Mouse (Mus musculus) embryonic facial prominence, embryonic 15.5 days (tissue): Measurements from ENCODE around the gene Grik4. TPM values are rescaled to one million over a fixed set of nuclear protein-coding genes. Genes with fewer than 3 reads are reported as not detected.

Experiments
- ATAC-seq: fragments of 200-750 bp; cut with Nextera tagmentation; 2 replicates; pipeline ENCODE4 v1.8.0; 2017; ENCODE audit warnings: low read depth, moderate TSS enrichment; ENCODE audit not compliant: insufficient number of reproducible peaks, low FRiP score, low TSS enrichment
- H3K27ac ChIP-seq: fragments of 300-500 bp; sonication (generic); replicated peaks from 2 replicates; pipeline ENCODE4 v1.5.1; 2015; ENCODE audit warnings: mild to moderate bottlenecking, inconsistent platforms
- H3K27me3 ChIP-seq: fragments of 300-500 bp; sonication (generic); 2 replicates; pipeline ENCODE4 v1.6.1; 2015; ENCODE audit warnings: inconsistent platforms
- H3K36me3 ChIP-seq: fragments of 300-500 bp; sonication (generic); 2 replicates; pipeline ENCODE4 v1.6.1; 2015; ENCODE audit warnings: mild to moderate bottlenecking, inconsistent platforms
- H3K4me1 ChIP-seq: fragments of 300-500 bp; sonication (generic); 2 replicates; pipeline ENCODE4 v1.6.1; 2015; ENCODE audit warnings: inconsistent platforms
- H3K4me2 ChIP-seq: fragments of 300-500 bp; sonication (generic); replicated peaks from 2 replicates; pipeline ENCODE4 v1.6.1; 2015; ENCODE audit warnings: mild to moderate bottlenecking, inconsistent platforms
- H3K4me3 ChIP-seq: fragments of 300-500 bp; sonication (generic); replicated peaks from 2 replicates; pipeline ENCODE4 v1.5.1; 2015; ENCODE audit warnings: mild to moderate bottlenecking, inconsistent platforms
- H3K9ac ChIP-seq: fragments of 300-500 bp; sonication (generic); 2 replicates; pipeline ENCODE4 v1.6.1; 2015; ENCODE audit warnings: inconsistent platforms
- H3K9me3 ChIP-seq: fragments of 300-500 bp; sonication (generic); replicated peaks from 2 replicates; pipeline ENCODE4 v1.6.1; 2016; ENCODE audit warnings: inconsistent platforms
- WGBS: fragments of 180-500 bp; shearing (Covaris S2); methylation state at CpG from one replicate; pipeline ENCODE4 v1.1.7; 2015; 5-methylcytosine and 5-hydroxymethylcytosine counted together
- polyA plus RNA-seq: library from polyadenylated mRNA; unstranded; fragments of >200 nt; fragmentation: Nextera tagmentation; extraction: Ambion mirVana; gene quantifications from 2 replicates; pipeline ENCODE4 v1.2.1, GENCODE M21; 2015

Grik4 gene
- polyA plus RNA-seq, 1 experiment from 2014 or later, result 2.0 TPM

DNA sequence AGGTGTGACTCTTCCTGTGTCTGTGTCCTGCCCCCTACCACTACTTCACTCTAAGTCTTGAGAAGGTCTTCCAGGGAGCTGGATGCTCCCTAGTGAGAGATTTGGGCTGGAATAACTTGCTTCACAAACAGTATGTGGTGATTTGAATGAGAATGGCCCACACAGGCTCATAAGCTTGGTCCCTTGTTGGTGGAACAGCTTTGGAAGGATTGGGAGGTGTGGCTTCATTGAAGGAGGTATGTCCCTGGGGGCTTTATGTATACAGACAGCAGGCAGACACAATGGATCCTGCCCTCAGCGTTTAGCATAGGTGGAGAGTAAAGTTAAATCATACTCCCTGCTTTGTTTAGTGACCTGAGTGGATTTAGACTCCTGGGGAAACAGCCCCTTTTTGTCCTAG lies 282.8 kb downstream of the Grik4 start:
- H3K4me2 ChIP-seq, result no peak overlapping the region
- 0 out of 2 replicates have a peak, but pooled peaks cover 5% of the 10 kb centered on the region for H3K9me3 ChIP-seq
- no peak overlapping the region for H3K27ac ChIP-seq
- ATAC-seq, result no peak
- H3K27me3 ChIP-seq, result no peaks in the 10 kb centered on the region; the same call in 1 of the 2 replicates
- no peak overlapping the region for H3K9ac ChIP-seq
- H3K36me3 ChIP-seq, result no peaks in the 10 kb centered on the region
- 53% methylated on average over 1 of the region's 1 CpGs for WGBS
- H3K4me3 ChIP-seq, result no peak overlapping the region
- no peaks in the 10 kb centered on the region for H3K4me1 ChIP-seq

GRCm38 (mm10) chr9:42652756-42653155 lies 291.5 kb downstream of the Grik4 start:
- Histone ChIP-seq H3K4me1 (no peaks in the 10 kb centered on the region), H3K4me2 (no peak overlapping the region), H3K9ac (no peak overlapping the region), H3K36me3 (no peaks in the 10 kb centered on the region), H3K4me3 (no peak overlapping the region), H3K27me3 (no peaks in the 10 kb centered on the region), H3K9me3 (no peaks in the 10 kb centered on the region), H3K27ac (no peak overlapping the region)
- ATAC-seq, result no peak
- WGBS, result 71% methylated on average over 2 of the region's 2 CpGs

DNA sequence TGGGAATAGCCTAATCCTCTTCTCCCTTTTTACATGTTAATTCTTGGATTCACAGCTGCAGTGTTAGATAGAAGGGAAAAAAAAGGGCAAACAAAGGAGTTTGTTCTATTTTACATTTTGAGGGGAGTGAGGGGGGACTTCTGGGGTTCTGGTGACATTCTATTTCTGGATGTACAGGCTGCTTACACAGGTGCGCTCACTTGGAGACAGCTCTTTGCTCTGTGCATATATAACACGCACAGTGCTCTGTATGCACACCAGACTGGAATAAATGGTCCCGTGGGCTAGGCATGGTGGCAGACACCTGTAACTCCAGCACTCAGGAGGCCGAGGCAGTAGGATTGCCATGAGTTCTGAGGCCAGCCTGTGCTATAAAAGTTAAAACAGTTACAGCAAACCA lies 292.0 kb downstream of the Grik4 start:
- no peak for ATAC-seq
- H3K27ac ChIP-seq, result no peak overlapping the region
- WGBS, result 62% methylated on average over 4 of the region's 4 CpGs
- H3K4me2 ChIP-seq, result no peak overlapping the region
- no peak overlapping the region for H3K4me3 ChIP-seq
- no peaks in the 10 kb centered on the region for H3K9me3 ChIP-seq
- H3K9ac ChIP-seq, result no peak overlapping the region
- no peaks in the 10 kb centered on the region for H3K36me3 ChIP-seq
- H3K4me1 ChIP-seq, result no peaks in the 10 kb centered on the region
- H3K27me3 ChIP-seq, result no peaks in the 10 kb centered on the region

GRCm38 (mm10) chr9:42649872-42650271 lies 294.4 kb downstream of the Grik4 start:
- Histone ChIP-seq H3K4me3 (no peak overlapping the region), H3K27ac (no peak overlapping the region), H3K27me3 (no peaks in the 10 kb centered on the region), H3K4me1 (no peaks in the 10 kb centered on the region), H3K9ac (no peak overlapping the region), H3K9me3 (no peaks in the 10 kb centered on the region), H3K36me3 (no peaks in the 10 kb centered on the region), H3K4me2 (no peak overlapping the region)
- 53% methylated on average over 5 of the region's 5 CpGs for WGBS
- ATAC-seq, result no peak

GRCm38 (mm10) chr9:42648051-42648450 lies 296.2 kb downstream of the Grik4 start:
- Histone ChIP-seq H3K27ac (no peak overlapping the region), H3K4me3 (no peak overlapping the region), H3K9ac (no peak overlapping the region), H3K27me3 (no peaks in the 10 kb centered on the region), H3K36me3 (no peaks in the 10 kb centered on the region), H3K4me2 (no peak overlapping the region), H3K9me3 (no peaks in the 10 kb centered on the region), H3K4me1 (no peaks in the 10 kb centered on the region)
- ATAC-seq, result no peak
- 85% methylated on average over 3 of the region's 3 CpGs for WGBS

DNA sequence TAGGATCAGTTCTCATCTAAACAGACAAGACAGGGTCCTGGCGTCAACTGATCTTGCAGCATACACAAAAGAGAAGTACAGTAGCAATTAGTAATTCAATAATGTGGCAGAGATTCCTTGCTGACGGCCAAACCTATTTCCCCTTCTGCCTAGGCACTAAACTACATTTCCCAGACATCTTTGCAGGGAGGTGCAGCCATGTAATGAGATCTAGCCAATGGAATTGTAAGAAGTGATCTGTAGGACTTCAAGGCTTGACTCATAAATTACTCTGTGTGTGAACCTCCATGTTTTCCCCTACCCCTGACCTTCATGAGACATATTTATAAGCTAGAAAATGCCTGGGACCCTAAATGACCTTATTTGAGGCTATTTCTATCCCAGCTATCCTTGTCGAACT lies 296.7 kb downstream of the Grik4 start:
- Histone ChIP-seq H3K36me3 (no peaks in the 10 kb centered on the region), H3K4me1 (no peaks in the 10 kb centered on the region), H3K27me3 (no peaks in the 10 kb centered on the region), H3K9me3 (no peaks in the 10 kb centered on the region), H3K9ac (no peak overlapping the region), H3K4me3 (no peak overlapping the region), H3K27ac (no peak overlapping the region), H3K4me2 (no peak overlapping the region)
- no peak for ATAC-seq
- 56% methylated on average over 3 of the region's 3 CpGs for WGBS

GRCm38 (mm10) chr9:42646821-42647220 lies 297.5 kb downstream of the Grik4 start:
- Histone ChIP-seq H3K27me3 (no peaks in the 10 kb centered on the region), H3K9me3 (no peaks in the 10 kb centered on the region), H3K27ac (no peak overlapping the region), H3K4me2 (no peak overlapping the region), H3K36me3 (no peaks in the 10 kb centered on the region), H3K9ac (no peak overlapping the region), H3K4me3 (no peak overlapping the region), H3K4me1 (no peaks in the 10 kb centered on the region)
- 47% methylated on average over 10 of the region's 10 CpGs for WGBS
- no peak for ATAC-seq

GRCm38 (mm10) chr9:42645161-42645560 lies 299.1 kb downstream of the Grik4 start:
- Histone ChIP-seq H3K27ac (no peak overlapping the region), H3K4me2 (no peak overlapping the region), H3K9me3 (no peaks in the 10 kb centered on the region), H3K4me3 (no peak overlapping the region), H3K9ac (no peak overlapping the region), H3K4me1 (no peaks in the 10 kb centered on the region), H3K36me3 (no peaks in the 10 kb centered on the region), H3K27me3 (no peaks in the 10 kb centered on the region)
- ATAC-seq, result no peak
- WGBS, result 73% methylated on average over 5 of the region's 5 CpGs

GRCm38 (mm10) chr9:42642821-42643220 lies 301.5 kb downstream of the Grik4 start:
- H3K4me3 ChIP-seq, result no peak overlapping the region
- H3K36me3 ChIP-seq, result no peaks in the 10 kb centered on the region
- no peak overlapping the region for H3K27ac ChIP-seq
- no peaks in the 10 kb centered on the region for H3K9me3 ChIP-seq
- no peak overlapping the region for H3K9ac ChIP-seq
- no peaks in the 10 kb centered on the region for H3K27me3 ChIP-seq
- H3K4me2 ChIP-seq, result no peak overlapping the region
- ATAC-seq, result no peak
- WGBS, result 50% methylated on average over 5 of the region's 5 CpGs
- no peaks in the 10 kb centered on the region for H3K4me1 ChIP-seq

- Histone ChIP-seq H3K27me3 (no peaks in the 10 kb centered on the region), H3K27ac (no peak overlapping the region), H3K4me3 (no peak overlapping the region), H3K9ac (no peak overlapping the region), H3K4me1 (no peaks in the 10 kb centered on the region), H3K9me3 (no peaks in the 10 kb centered on the region), H3K36me3 (no peaks in the 10 kb centered on the region), H3K4me2 (no peak overlapping the region)
- 69% methylated on average over 11 of the region's 11 CpGs for WGBS
- ATAC-seq, result no peak
Observed at GRCm38 (mm10) chr9:42641550-42642117, 302.7 kb downstream of the Grik4 start.

GRCm38 (mm10) chr9:42636446-42636845 lies 307.8 kb downstream of the Grik4 start:
- H3K36me3 ChIP-seq, result no peaks in the 10 kb centered on the region
- H3K9me3 ChIP-seq, result no peaks in the 10 kb centered on the region
- WGBS, result 71% methylated on average over 10 of the region's 10 CpGs
- no peak overlapping the region for H3K4me2 ChIP-seq
- H3K9ac ChIP-seq, result no peak overlapping the region
- no peak overlapping the region for H3K4me3 ChIP-seq
- H3K27ac ChIP-seq, result no peak overlapping the region
- no peak for ATAC-seq
- no peaks in the 10 kb centered on the region for H3K27me3 ChIP-seq
- no peaks in the 10 kb centered on the region for H3K4me1 ChIP-seq

DNA sequence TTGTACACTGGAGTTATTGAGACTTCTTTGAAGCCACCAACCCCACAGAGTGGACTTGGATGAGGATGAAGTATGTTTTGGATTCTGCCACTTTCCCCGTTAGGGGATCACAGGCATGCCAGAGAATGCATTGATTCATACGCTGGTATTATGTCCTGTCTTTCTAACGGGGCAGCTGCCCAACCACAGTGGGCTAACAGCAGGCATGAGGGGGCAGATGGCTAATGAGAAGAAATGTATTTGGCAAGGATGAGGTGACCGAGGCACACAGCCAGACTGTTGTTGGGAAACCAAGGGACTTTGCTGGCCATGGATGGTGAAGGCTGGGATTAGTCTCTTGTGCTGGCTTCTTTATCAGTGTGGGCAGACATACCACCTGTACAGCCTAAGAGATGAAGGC lies 312.8 kb downstream of the Grik4 start:
- H3K36me3 ChIP-seq, result no peaks in the 10 kb centered on the region
- H3K4me1 ChIP-seq, result peaks cover 11% of the 10 kb centered on the region; the same call in 1 of the 2 replicates
- WGBS, result 75% methylated on average over 4 of the region's 4 CpGs
- H3K4me3 ChIP-seq, result no peak overlapping the region
- H3K9ac ChIP-seq, result no peak overlapping the region
- no peak for ATAC-seq
- no peak overlapping the region for H3K4me2 ChIP-seq
- H3K27ac ChIP-seq, result no peak overlapping the region
- H3K9me3 ChIP-seq, result no peaks in the 10 kb centered on the region
- H3K27me3 ChIP-seq, result no peaks in the 10 kb centered on the region
